Mouse (Mus musculus): ENCODE results near the gene Hoxa7. TPM values are rescaled to one million over a fixed set of nuclear protein-coding genes. Genes with fewer than 3 reads are reported as not detected.

The Hoxa7 gene
- polyA plus RNA-seq, 1 experiment from 2014 or later, result 0.34 TPM

GRCm38 (mm10) chr6:52223939-52224760 is 2.5 kb upstream of the Hoxa7 start:
- Histone ChIP-seq H3K4me1 (ENCODE audit: control insufficient read depth, insufficient read depth, low read length) (no peaks in the 10 kb centered on the region), H3K36me3 (replicated peaks; ENCODE audit: control insufficient read depth, insufficient read depth, low read depth, low read length) (no peaks in the 10 kb centered on the region), H3K4me3 (ENCODE audit: low read depth, low read length) (no peak overlapping the region), H3K27ac (replicated peaks; ENCODE audit: low read depth, low read length) (no peak overlapping the region), H3K4me2 (ENCODE audit: low read depth, low read length) (no peak overlapping the region), H3K9ac (replicated peaks; ENCODE audit: low read length) (no peak overlapping the region), H3K27me3 (ENCODE audit: control insufficient read depth, insufficient read depth, low read length) (peaks cover 83% of the 10 kb centered on the region), H3K9me3 (replicated peaks; ENCODE audit: control insufficient read depth, low read length) (no peaks in the 10 kb centered on the region)
- DNase-seq (ENCODE audit: low spot score) (no peak), ATAC-seq (replicated peaks; ENCODE audit: insufficient number of reproducible peaks, low FRiP score, low TSS enrichment, low read depth) (no peak)
- WGBS, result 2% methylated on average over 24 of the region's 24 CpGs

GRCm38 (mm10) chr6:52222729-52223128 is 1.1 kb upstream of the Hoxa7 start:
- H3K9ac ChIP-seq (replicated peaks; ENCODE audit: low read length), result no peak overlapping the region
- H3K27ac ChIP-seq (replicated peaks; ENCODE audit: low read depth, low read length), result no peak overlapping the region
- H3K4me1 ChIP-seq (ENCODE audit: control insufficient read depth, insufficient read depth, low read length), result no peaks in the 10 kb centered on the region; the same call in 1 of the 2 replicates
- H3K36me3 ChIP-seq (replicated peaks; ENCODE audit: control insufficient read depth, insufficient read depth, low read depth, low read length), result no peaks in the 10 kb centered on the region
- no peak for ATAC-seq (replicated peaks; ENCODE audit: insufficient number of reproducible peaks, low FRiP score, low TSS enrichment, low read depth)
- H3K9me3 ChIP-seq (replicated peaks; ENCODE audit: control insufficient read depth, low read length), result no peaks in the 10 kb centered on the region
- DNase-seq (ENCODE audit: low spot score), result no peak
- no peak overlapping the region for H3K4me2 ChIP-seq (ENCODE audit: low read depth, low read length)
- 7% methylated on average over 13 of the region's 13 CpGs for WGBS
- no peak overlapping the region for H3K4me3 ChIP-seq (ENCODE audit: low read depth, low read length)
- H3K27me3 ChIP-seq (ENCODE audit: control insufficient read depth, insufficient read depth, low read length), result peaks cover 87% of the 10 kb centered on the region

- WGBS, result 8% methylated on average over 21 of the region's 21 CpGs
- no peak overlapping the region for H3K9ac ChIP-seq (replicated peaks; ENCODE audit: low read length)
- H3K36me3 ChIP-seq (replicated peaks; ENCODE audit: control insufficient read depth, insufficient read depth, low read depth, low read length), result no peaks in the 10 kb centered on the region
- DNase-seq (ENCODE audit: low spot score) (no peak), ATAC-seq (replicated peaks; ENCODE audit: insufficient number of reproducible peaks, low FRiP score, low TSS enrichment, low read depth) (0 out of 2 replicates have a peak, but pooled peaks have one; percentile 2)
- H3K27me3 ChIP-seq (ENCODE audit: control insufficient read depth, insufficient read depth, low read length), result peaks cover 88% of the 10 kb centered on the region
- no peak overlapping the region for H3K4me2 ChIP-seq (ENCODE audit: low read depth, low read length)
- no peaks in the 10 kb centered on the region; the same call in 1 of the 2 replicates for H3K4me1 ChIP-seq (ENCODE audit: control insufficient read depth, insufficient read depth, low read length)
- H3K9me3 ChIP-seq (replicated peaks; ENCODE audit: control insufficient read depth, low read length), result no peaks in the 10 kb centered on the region
- H3K4me3 ChIP-seq (ENCODE audit: low read depth, low read length), result no peak overlapping the region
- no peak overlapping the region for H3K27ac ChIP-seq (replicated peaks; ENCODE audit: low read depth, low read length)
Observed at GRCm38 (mm10) chr6:52221993-52222685, 485 bp upstream of the Hoxa7 start.

GRCm38 (mm10) chr6:52220865-52221310 is 766 bp downstream of the Hoxa7 start:
- H3K36me3 ChIP-seq (replicated peaks; ENCODE audit: control insufficient read depth, insufficient read depth, low read depth, low read length), result no peaks in the 10 kb centered on the region
- no peak for DNase-seq (ENCODE audit: low spot score)
- WGBS, result 8% methylated on average over 12 of the region's 12 CpGs

GRCm38 (mm10) chr6:52220003-52220864 is 1.4 kb downstream of the Hoxa7 start:
- H3K4me2 ChIP-seq (ENCODE audit: low read depth, low read length), result no peak overlapping the region

More at GRCm38 (mm10) chr6:52220865-52221310, 766 bp downstream of the Hoxa7 start:
- H3K4me1 ChIP-seq (ENCODE audit: control insufficient read depth, insufficient read depth, low read length), result no peaks in the 10 kb centered on the region; the same call in 1 of the 2 replicates
- H3K9ac ChIP-seq (replicated peaks; ENCODE audit: low read length), result no peak overlapping the region
- peak overlapping the region; percentile 58; the same call in 1 of the 2 replicates for H3K4me2 ChIP-seq (ENCODE audit: low read depth, low read length)
- peak overlapping the region; percentile 36; the same call in 1 of the 2 replicates for H3K4me3 ChIP-seq (ENCODE audit: low read depth, low read length)
- H3K27me3 ChIP-seq (ENCODE audit: control insufficient read depth, insufficient read depth, low read length), result peaks cover 88% of the 10 kb centered on the region
- H3K27ac ChIP-seq (replicated peaks; ENCODE audit: low read depth, low read length), result no peak overlapping the region
- no peak for ATAC-seq (replicated peaks; ENCODE audit: insufficient number of reproducible peaks, low FRiP score, low TSS enrichment, low read depth)
- H3K9me3 ChIP-seq (replicated peaks; ENCODE audit: control insufficient read depth, low read length), result no peaks in the 10 kb centered on the region

GRCm38 (mm10) chr6:52219234-52219942 is 2.3 kb downstream of the Hoxa7 start:
- WGBS, result 19% methylated on average over 9 of the region's 9 CpGs
- ATAC-seq (replicated peaks; ENCODE audit: insufficient number of reproducible peaks, low FRiP score, low TSS enrichment, low read depth) (no peak), DNase-seq (ENCODE audit: low spot score) (no peak)
- H3K27me3 ChIP-seq (ENCODE audit: control insufficient read depth, insufficient read depth, low read length), result peaks cover 90% of the 10 kb centered on the region
- H3K9ac ChIP-seq (replicated peaks; ENCODE audit: low read length), result no peak overlapping the region
- no peaks in the 10 kb centered on the region for H3K9me3 ChIP-seq (replicated peaks; ENCODE audit: control insufficient read depth, low read length)
- H3K27ac ChIP-seq (replicated peaks; ENCODE audit: low read depth, low read length), result no peak overlapping the region
- no peak overlapping the region for H3K4me2 ChIP-seq (ENCODE audit: low read depth, low read length)
- H3K36me3 ChIP-seq (replicated peaks; ENCODE audit: control insufficient read depth, insufficient read depth, low read depth, low read length), result no peaks in the 10 kb centered on the region
- H3K4me3 ChIP-seq (ENCODE audit: low read depth, low read length), result no peak overlapping the region
- H3K4me1 ChIP-seq (ENCODE audit: control insufficient read depth, insufficient read depth, low read length), result no peaks in the 10 kb centered on the region; the same call in 1 of the 2 replicates

More at GRCm38 (mm10) chr6:52220003-52220864, 1.4 kb downstream of the Hoxa7 start:
- Histone ChIP-seq H3K27me3 (ENCODE audit: control insufficient read depth, insufficient read depth, low read length) (peaks cover 88% of the 10 kb centered on the region), H3K27ac (replicated peaks; ENCODE audit: low read depth, low read length) (no peak overlapping the region), H3K4me1 (ENCODE audit: control insufficient read depth, insufficient read depth, low read length) (no peaks in the 10 kb centered on the region; the same call in 1 of the 2 replicates), H3K9me3 (replicated peaks; ENCODE audit: control insufficient read depth, low read length) (no peaks in the 10 kb centered on the region), H3K36me3 (replicated peaks; ENCODE audit: control insufficient read depth, insufficient read depth, low read depth, low read length) (no peaks in the 10 kb centered on the region), H3K9ac (replicated peaks; ENCODE audit: low read length) (no peak overlapping the region), H3K4me3 (ENCODE audit: low read depth, low read length) (no peak overlapping the region)
- no peak for DNase-seq (ENCODE audit: low spot score)
- ATAC-seq (replicated peaks; ENCODE audit: insufficient number of reproducible peaks, low FRiP score, low TSS enrichment, low read depth), result no peak
- 10% methylated on average over 32 of the region's 32 CpGs for WGBS

GRCm38 (mm10) chr6:52218643-52219215 is 2.9 kb downstream of the Hoxa7 start:
- Histone ChIP-seq H3K27me3 (ENCODE audit: control insufficient read depth, insufficient read depth, low read length) (peaks cover 89% of the 10 kb centered on the region), H3K9me3 (replicated peaks; ENCODE audit: control insufficient read depth, low read length) (no peaks in the 10 kb centered on the region), H3K27ac (replicated peaks; ENCODE audit: low read depth, low read length) (no peak overlapping the region), H3K36me3 (replicated peaks; ENCODE audit: control insufficient read depth, insufficient read depth, low read depth, low read length) (no peaks in the 10 kb centered on the region), H3K4me3 (ENCODE audit: low read depth, low read length) (no peak overlapping the region), H3K9ac (replicated peaks; ENCODE audit: low read length) (no peak overlapping the region), H3K4me2 (ENCODE audit: low read depth, low read length) (no peak overlapping the region), H3K4me1 (ENCODE audit: control insufficient read depth, insufficient read depth, low read length) (no peaks in the 10 kb centered on the region; the same call in 1 of the 2 replicates)
- 6% methylated on average over 14 of the region's 14 CpGs for WGBS
- DNase-seq (ENCODE audit: low spot score), result no peak
- no peak for ATAC-seq (replicated peaks; ENCODE audit: insufficient number of reproducible peaks, low FRiP score, low TSS enrichment, low read depth)

Measured in embryonic facial prominence, embryonic 11.5 days (tissue).